8 mouse cellular contexts compared by ENCODE assay signal in the genomic region with DNA sequence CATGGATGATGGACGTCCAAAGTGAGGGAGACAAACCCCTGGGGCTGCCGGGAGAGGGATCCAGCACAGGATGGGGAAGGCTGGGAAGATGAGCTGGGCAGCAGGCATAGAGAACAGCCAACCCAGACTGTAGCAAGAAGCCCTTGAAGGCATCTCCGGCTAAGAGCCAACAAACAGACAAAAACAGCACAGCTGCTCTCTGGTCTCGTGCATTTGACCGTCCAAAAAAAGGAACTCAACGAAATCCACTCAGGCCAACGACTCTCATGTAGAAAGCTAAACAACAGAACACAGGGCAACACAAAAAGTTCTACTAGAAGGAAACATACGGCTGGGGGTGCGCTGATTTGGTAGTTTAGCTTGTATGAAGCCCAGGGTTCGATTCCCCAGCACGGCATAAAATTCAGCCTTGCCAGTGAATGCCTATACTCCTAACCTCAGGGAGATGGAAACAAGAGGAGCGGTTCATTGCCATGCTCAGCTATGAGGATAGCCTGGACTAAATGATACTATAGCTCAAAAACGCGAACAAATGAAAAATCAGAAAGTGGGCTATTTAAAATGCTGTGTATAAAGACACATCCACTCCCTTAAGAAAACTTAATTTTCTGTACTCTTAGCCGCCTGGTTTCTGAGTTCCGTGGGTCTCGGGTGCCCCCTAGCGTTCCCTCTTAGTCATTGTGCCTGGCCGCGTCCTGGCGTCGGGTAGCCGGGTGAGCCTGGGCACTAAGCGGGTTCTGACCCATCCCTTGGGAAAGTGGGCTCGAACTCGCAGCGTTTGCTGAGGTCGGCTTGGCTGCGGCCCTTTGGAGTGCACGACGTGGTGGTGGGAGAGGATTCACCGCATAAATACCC. TPM values are rescaled to one million over a fixed set of nuclear protein-coding genes. Genes with fewer than 3 reads are reported as not detected.
DNase-seq lines count a peak whose midpoint lies in the region; ATAC-seq and TF ChIP-seq lines count a peak whose summit lies in the region.

No protein-coding gene starts in this region.

- H3K27me3 ChIP-seq in forebrain, postnatal 0 days (ENCODE audit: insufficient read depth, low read length) = peaks cover 18% of the 10 kb centered on the region

- no peaks in the 10 kb centered on the region for H3K4me1 ChIP-seq in forebrain, postnatal 0 days (ENCODE audit: insufficient read depth)

- peak; percentile 95 for TF ChIP-seq CTCF in forebrain, postnatal 0 days (IDR thresholded peaks at IDR 0.05; ENCODE audit: low read depth)

- no peak overlapping the region for H3K9ac ChIP-seq in forebrain, postnatal 0 days

- peak overlapping the region; percentile 37 for H3K4me3 ChIP-seq in forebrain, postnatal 0 days (ENCODE audit: low read depth, low read length)

- 15% methylated on average over 32 of the region's 32 CpGs for WGBS in forebrain, postnatal 0 days

- H3K36me3 ChIP-seq in forebrain, postnatal 0 days (ENCODE audit: insufficient read depth) = no peaks in the 10 kb centered on the region

- peak; percentile 53; the same call in 1 of the 2 replicates for ATAC-seq in forebrain, postnatal 0 days

- peak; percentile 82 for DNase-seq in Muller cell, postnatal 12 days (ENCODE audit: inconsistent ontology term)
- DNase-seq in cerebellum, adult 8-10 months = peak; percentile 87
- peak; percentile 88 for DNase-seq in forebrain, postnatal 0 days
- DNase-seq in heart, postnatal 4 days = peak; percentile 90
- DNase-seq in layer of hippocampus, adult 9-10 months (ENCODE audit: low spot score) = peak; percentile 65
- DNase-seq in lung, postnatal 10 days = peak; percentile 90
- DNase-seq in ovary, postnatal 10 days (ENCODE audit: low spot score) = peak; percentile 74
- DNase-seq in thymus, postnatal 0 days (ENCODE audit: low spot score) = peak; percentile 86

- no peaks in the 10 kb centered on the region for H3K9me3 ChIP-seq in forebrain, postnatal 0 days (ENCODE audit: low read length)

- H3K4me2 ChIP-seq in forebrain, postnatal 0 days (ENCODE audit: low read depth) = peak overlapping the region; percentile 51

- no peak overlapping the region for H3K27ac ChIP-seq in forebrain, postnatal 0 days (ENCODE audit: low read depth, low read length)

RNA-seq across cellular contexts. Expression of a gene that starts 2.7 kb away (rescaled TPM):
- total RNA-seq in forebrain, postnatal 0 days (2014; rRNA removed) = 12.8 and 20.5 TPM in 2 replicates
- 20.6 and 22.1 TPM in 2 replicates for polyA plus RNA-seq in forebrain, postnatal 0 days (2015; fragmentation: Nextera tagmentation; extraction: Ambion mirVana)
- 1 to 10 TPM; 1.3 to 1.6 TPM for total RNA-seq in heart, postnatal 4 days (2021)
- polyA plus RNA-seq in thymus, postnatal 0 days (2015; fragmentation: Nextera tagmentation; extraction: Ambion mirVana) = 1.4 and 1.7 TPM in 2 replicates

RNA-seq across cellular contexts. Expression of a gene that starts 6.6 kb away (rescaled TPM):
- total RNA-seq in forebrain, postnatal 0 days (2014; rRNA removed) = 4.5 and 5.9 TPM in 2 replicates
- polyA plus RNA-seq in forebrain, postnatal 0 days (2015; fragmentation: Nextera tagmentation; extraction: Ambion mirVana) = 0.63 and 2.4 TPM in 2 replicates
- total RNA-seq in heart, postnatal 4 days (2021) = 1 to 10 TPM; 6.7 to 6.9 TPM
- 1.6 and 3.1 TPM in 2 replicates for polyA plus RNA-seq in thymus, postnatal 0 days (2015; fragmentation: Nextera tagmentation; extraction: Ambion mirVana)

RNA-seq across cellular contexts. Expression of a gene that starts 45.5 kb away (rescaled TPM):
- 93.6 and 116 TPM in 2 replicates for total RNA-seq in forebrain, postnatal 0 days (2014; rRNA removed)
- polyA plus RNA-seq in forebrain, postnatal 0 days (2015; fragmentation: Nextera tagmentation; extraction: Ambion mirVana) = 82.2 and 92.3 TPM in 2 replicates
- total RNA-seq in heart, postnatal 4 days (2021) = 10 to 100 TPM; 45.7 to 50.1 TPM
- 70.0 and 71.9 TPM in 2 replicates for polyA plus RNA-seq in thymus, postnatal 0 days (2015; fragmentation: Nextera tagmentation; extraction: Ambion mirVana)

RNA-seq across cellular contexts. Expression of a gene that starts 45.6 kb away (rescaled TPM):
- 20.8 and 25.6 TPM in 2 replicates for total RNA-seq in forebrain, postnatal 0 days (2014; rRNA removed)
- 3.4 and 5.6 TPM in 2 replicates for polyA plus RNA-seq in forebrain, postnatal 0 days (2015; fragmentation: Nextera tagmentation; extraction: Ambion mirVana)
- 1 to 10 TPM; 5.2 to 6.0 TPM for total RNA-seq in heart, postnatal 4 days (2021)
- 1.6 and 1.8 TPM in 2 replicates for polyA plus RNA-seq in thymus, postnatal 0 days (2015; fragmentation: Nextera tagmentation; extraction: Ambion mirVana)
